Mouse (Mus musculus) embryo, embryonic 10 days (tissue): ENCODE measurements around the gene Ift20.
"Not testable (repeated sequence)": the region's sequence is repeated elsewhere in the genome, so short reads cannot be mapped to it uniquely, and the experiment has no call there.

Experiments
- DNase-seq: peaks from one replicate; pipeline ENCODE4 v3.0.0-alpha.2; 2015; ENCODE audit warnings: low spot score

Gene Ift20

GRCm38 (mm10) chr11:78566775-78567174 lies 30.6 kb downstream of the Ift20 start:
- DNase-seq, result no peak

- no peak for DNase-seq
Observed at GRCm38 (mm10) chr11:78567614-78568013, 31.5 kb downstream of the Ift20 start.

- no peak for DNase-seq
Observed at GRCm38 (mm10) chr11:78568827-78569226, 32.7 kb downstream of the Ift20 start.

GRCm38 (mm10) chr11:78569806-78570205 lies 33.6 kb downstream of the Ift20 start:
- peak; percentile 25 for DNase-seq

GRCm38 (mm10) chr11:78571441-78571840 lies 35.3 kb downstream of the Ift20 start:
- DNase-seq, result no peak

GRCm38 (mm10) chr11:78571854-78572253 lies 35.7 kb downstream of the Ift20 start:
- no peak for DNase-seq

- DNase-seq, result not testable (repeated sequence)
Observed at GRCm38 (mm10) chr11:78574031-78574430, 37.9 kb downstream of the Ift20 start.

GRCm38 (mm10) chr11:78574536-78574935 lies 38.4 kb downstream of the Ift20 start:
- DNase-seq, result no peak

GRCm38 (mm10) chr11:78574975-78575374 lies 38.8 kb downstream of the Ift20 start:
- no peak for DNase-seq

GRCm38 (mm10) chr11:78582848-78583247 lies 46.7 kb downstream of the Ift20 start:
- DNase-seq, result no peak

GRCm38 (mm10) chr11:78586099-78586498 lies 49.9 kb downstream of the Ift20 start:
- no peak for DNase-seq

GRCm38 (mm10) chr11:78587677-78588076 lies 51.5 kb downstream of the Ift20 start:
- not testable (repeated sequence) for DNase-seq
